Mouse (Mus musculus) 3134 (cell line): Measurements from ENCODE around the gene Cox6b1.

ENCODE experiments used
- DNase-seq: peaks from one replicate; pipeline ENCODE4 v3.0.0-alpha.2; 2011; ENCODE audit warnings: low spot score; ENCODE audit not compliant: insufficient read length; ENCODE audit errors: extremely low read depth

Cox6b1 gene

GRCm38 (mm10) chr7:30588676-30589434 is 37.1 kb downstream of the Cox6b1 start, which contains the start of gene Kmt2b:
Gene Kmt2b, minus strand, starts transcription at chr7:30588726.
- peak; percentile 98 for DNase-seq

- DNase-seq, result peak; percentile 52
These were observed 37.9 kb downstream of the Cox6b1 start for GRCm38 (mm10) chr7:30587842-30588667.

- DNase-seq, result no peak
These were observed 39.4 kb downstream of the Cox6b1 start for GRCm38 (mm10) chr7:30586455-30587020.

DNA sequence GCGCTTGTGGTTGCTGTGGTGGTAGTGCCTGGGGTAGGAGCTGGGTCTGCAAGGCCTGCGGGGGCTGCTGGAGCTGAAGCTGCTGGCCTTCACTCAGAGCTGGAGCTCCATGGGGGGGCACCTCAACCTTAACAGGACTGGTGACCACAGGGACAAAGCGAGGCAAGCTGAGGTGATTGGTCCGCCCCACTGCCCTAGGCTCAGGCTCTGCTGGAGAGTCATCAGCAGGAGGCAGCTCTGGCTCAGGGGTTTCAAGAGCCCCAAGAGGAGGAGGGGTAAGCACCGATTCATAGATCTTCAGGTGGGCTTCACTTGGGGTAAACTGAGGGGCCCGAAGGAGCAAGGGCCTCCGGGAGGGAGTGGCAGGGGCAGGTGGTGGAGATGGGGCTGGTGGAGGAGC is 40.8 kb downstream of the Cox6b1 start:
- no peak for DNase-seq

DNA sequence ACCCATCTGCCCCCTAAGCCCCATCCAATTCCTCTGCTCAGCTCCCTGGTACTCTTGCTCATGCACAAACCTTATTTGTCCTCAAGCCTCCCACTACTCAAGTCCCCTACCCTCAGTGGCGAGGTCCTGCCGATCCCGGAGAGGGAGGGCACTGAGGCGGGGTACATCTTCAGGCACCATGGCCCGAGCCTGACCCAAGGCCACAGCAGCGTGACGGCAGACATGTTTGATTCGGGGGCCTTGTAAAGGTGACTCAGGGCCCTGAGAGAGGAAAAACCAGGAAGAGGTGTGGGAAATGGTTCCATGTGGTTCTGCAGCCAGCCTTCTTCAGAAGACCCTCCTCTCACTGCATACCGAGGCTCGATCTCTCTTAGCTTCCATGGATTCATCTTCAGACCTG is 41.6 kb downstream of the Cox6b1 start:
- no peak for DNase-seq

DNA sequence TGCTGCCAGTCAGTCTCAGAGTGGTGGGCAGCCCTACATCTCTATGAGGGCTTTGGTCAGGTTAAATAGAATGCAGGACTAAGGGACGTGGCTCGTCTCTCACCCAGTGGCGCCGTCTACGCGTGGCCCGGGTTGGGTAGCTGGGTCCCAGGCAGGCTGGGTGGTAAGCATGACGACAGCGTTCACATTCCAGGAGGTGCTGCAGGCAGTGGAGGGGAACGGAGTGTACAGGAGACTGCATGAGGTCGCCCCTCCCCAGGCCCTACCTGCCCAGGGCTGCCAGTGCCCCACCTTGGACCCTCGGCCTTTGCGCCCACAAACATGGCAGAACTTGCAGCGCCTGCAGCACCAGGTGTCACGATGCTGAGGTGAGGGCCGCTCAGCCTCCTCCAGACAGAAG is 44.4 kb downstream of the Cox6b1 start:
- no peak for DNase-seq

DNA sequence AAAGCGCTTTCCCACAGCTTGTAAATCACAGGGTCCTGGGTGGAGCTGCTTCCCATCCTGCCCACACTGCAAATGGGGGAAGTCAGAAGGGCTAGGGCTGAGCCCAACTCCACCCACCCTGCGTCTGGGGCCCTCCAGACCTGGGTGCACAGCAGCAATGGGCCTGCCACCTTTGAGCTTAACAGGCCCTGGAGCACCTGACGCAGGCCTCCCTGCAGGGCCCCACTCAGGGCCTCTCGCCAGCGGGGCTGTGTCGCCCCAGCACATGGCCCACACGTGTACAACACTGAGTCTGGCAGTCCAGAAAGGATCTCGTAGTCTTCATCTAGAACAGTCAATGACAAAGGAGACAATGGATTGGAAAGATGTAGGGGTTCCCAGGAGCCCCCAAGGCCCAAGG is 46.0 kb downstream of the Cox6b1 start:
- no peak for DNase-seq

DNA sequence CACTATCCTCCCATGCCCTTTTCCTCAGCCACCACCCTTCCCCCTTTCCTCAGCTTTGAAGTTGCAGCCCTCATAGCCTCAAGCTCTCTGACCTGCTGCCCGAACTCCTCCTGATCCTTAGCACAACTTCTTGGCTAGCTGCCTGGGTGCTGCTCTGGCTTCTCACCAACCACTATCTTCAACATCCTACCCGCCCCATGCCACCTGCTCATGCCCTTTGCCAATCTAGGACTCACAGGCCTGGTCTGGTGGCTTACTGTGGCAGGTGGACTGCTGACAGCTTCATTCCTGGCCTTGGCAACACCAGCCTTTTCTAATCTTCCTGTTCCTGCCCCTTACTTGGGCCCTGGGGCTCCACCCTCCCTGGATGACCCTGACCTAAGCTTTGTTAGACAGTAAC is 53.0 kb downstream of the Cox6b1 start:
- no peak for DNase-seq

DNA sequence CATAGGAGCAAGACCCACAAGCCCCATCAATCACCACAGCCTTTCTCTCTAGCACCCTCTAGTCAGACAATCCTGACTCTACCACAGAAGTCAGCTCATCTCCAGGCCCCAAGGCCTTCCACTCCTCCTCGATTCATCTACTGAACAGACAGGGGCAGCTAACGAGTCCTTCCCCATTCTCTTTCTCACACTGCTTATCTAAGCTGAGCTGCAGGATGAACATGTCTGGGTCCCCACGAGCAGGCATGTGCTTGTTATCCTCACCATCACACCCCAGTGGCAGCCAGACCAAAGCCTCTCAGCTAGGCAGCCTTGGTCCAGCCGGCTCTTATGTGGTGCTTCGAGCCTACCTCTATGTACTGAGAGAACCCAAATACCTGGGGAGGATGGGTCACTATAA is 53.6 kb downstream of the Cox6b1 start:
- no peak for DNase-seq

DNA sequence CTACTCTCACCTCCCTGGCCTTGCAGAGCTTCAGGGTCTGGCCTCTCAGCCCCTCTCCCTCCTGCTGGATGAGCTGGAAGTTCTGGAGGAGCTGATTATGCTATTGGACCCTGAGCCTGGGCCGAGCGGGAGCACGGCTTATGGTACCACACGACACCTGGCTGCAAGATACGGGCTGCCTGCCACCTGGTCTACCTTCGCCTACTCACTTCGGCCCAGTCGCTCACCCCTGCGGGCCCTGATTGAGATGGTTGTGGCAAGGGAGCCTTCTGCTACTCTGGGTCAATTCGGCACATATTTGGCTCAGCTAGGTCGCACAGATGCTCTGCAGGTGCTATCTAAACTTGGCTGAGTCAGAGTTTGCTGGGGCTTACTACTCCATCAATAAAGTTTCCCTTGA is 58.4 kb downstream of the Cox6b1 start:
- no peak for DNase-seq
